Mouse (Mus musculus) kidney, embryonic 14.5 days (tissue): ENCODE results near the gene Zfp277. TPM values are rescaled to one million over a fixed set of nuclear protein-coding genes. Genes with fewer than 3 reads are reported as not detected.

Experiments used
- polyA plus RNA-seq: library from polyadenylated mRNA; unstranded; fragments of >200 nt; fragmentation: Nextera tagmentation; extraction: Ambion mirVana; gene quantifications from 2 replicates; pipeline ENCODE4 v1.2.1, GENCODE M21; 2014

The Zfp277 gene
- polyA plus RNA-seq, 1 experiment from 2014 or later = 51.9 TPM

Other genes starting within 250 kb of the Zfp277 start
- not detected in 2 replicates for gene Lsmem1, start 246.4 kb downstream of the Zfp277 start, polyA plus RNA-seq
- 128 and 131 TPM in 2 replicates for gene Ifrd1, start 197.4 kb downstream of the Zfp277 start, polyA plus RNA-seq
- gene Dock4, start 50 bp upstream of the Zfp277 start, polyA plus RNA-seq = 12.2 and 17.9 TPM in 2 replicates